11 mouse cellular contexts compared by ENCODE assay signal in genomic region chr2:156731592-156731991, GRCm38 (mm10). TPM values are rescaled to one million over a fixed set of nuclear protein-coding genes. Genes with fewer than 3 reads are reported as not detected.
A peak's percentile ranks its signal among the peaks of the same experiment; 100 is the strongest.
DNase-seq lines count a peak whose midpoint lies in the region; ATAC-seq and TF ChIP-seq lines count a peak whose summit lies in the region.
"Had no signal": no experiment of that assay in that cellular context is flagged by ENCODE, and none has a peak within 500 bp of the region (broad histone marks: within the 10 kb centered on the region; RNA-seq: fewer than 3 reads in every experiment).

No protein-coding gene starts in this region.

- ATAC-seq in kidney, postnatal 0 days (replicated peaks; ENCODE audit: low FRiP score, low read depth): no peak
- no peak for ATAC-seq in kidney, embryonic 14.5 days (ENCODE audit: low FRiP score, low TSS enrichment)
- ATAC-seq: midbrain, embryonic 15.5 days had no signal

- no peak for TF ChIP-seq CTCF in kidney, postnatal 0 days (IDR thresholded peaks at IDR 0.05; ENCODE audit: low read depth)
- TF ChIP-seq CTCF in cortical plate, adult 2 months (IDR thresholded peaks at IDR 0.05; ENCODE audit: extremely low read depth, insufficient read depth, low read length): no peak
- TF ChIP-seq CTCF in cerebellum, adult 2 months (IDR thresholded peaks at IDR 0.05; ENCODE audit: borderline replicate concordance, insufficient read depth, low read depth, low read length): no peak

- H3K4me2 ChIP-seq in kidney, postnatal 0 days (ENCODE audit: low read length): no peak overlapping the region
- H3K4me2 ChIP-seq in kidney, embryonic 14.5 days (replicated peaks; ENCODE audit: low read depth, low read length): no peak overlapping the region
- peak overlapping the region; percentile 37 for H3K4me2 ChIP-seq in myocyte (ENCODE audit: low read depth)
- H3K4me2 ChIP-seq: midbrain, embryonic 15.5 days; neural tube, embryonic 13.5 days had no signal

- peaks cover 99% of the 10 kb centered on the region for H3K79me2 ChIP-seq in myocyte (ENCODE audit: control insufficient read depth, insufficient read depth)

- H3K36me3 ChIP-seq in heart, embryonic 10.5 days: no peaks in the 10 kb centered on the region
- no peaks in the 10 kb centered on the region for H3K36me3 ChIP-seq in kidney, postnatal 0 days (ENCODE audit: insufficient read depth, low read length)
- no peaks in the 10 kb centered on the region for H3K36me3 ChIP-seq in kidney, embryonic 14.5 days (ENCODE audit: control insufficient read depth, insufficient read depth, low read length)
- H3K36me3 ChIP-seq in myocyte (ENCODE audit: control insufficient read depth, insufficient read depth): peaks cover 4% of the 10 kb centered on the region
- H3K36me3 ChIP-seq: midbrain, embryonic 15.5 days had no signal

- no peak overlapping the region for H3K9ac ChIP-seq in kidney, postnatal 0 days (ENCODE audit: low read depth, low read length)
- no peak overlapping the region for H3K9ac ChIP-seq in kidney, embryonic 14.5 days (ENCODE audit: low read depth, low read length)
- H3K9ac ChIP-seq: liver, embryonic 14.5 days; midbrain, embryonic 15.5 days; neural tube, embryonic 13.5 days had no signal

- TF ChIP-seq POLR2A in cortical plate, adult 2 months (IDR thresholded peaks at IDR 0.05; ENCODE audit: extremely low read depth, insufficient read depth, low read length): no peak
- no peak for TF ChIP-seq POLR2A in myocyte (IDR thresholded peaks at IDR 0.05; ENCODE audit: insufficient read length, low read depth)
- no peak for TF ChIP-seq POLR2A in cerebellum, adult 2 months (IDR thresholded peaks at IDR 0.05; ENCODE audit: borderline replicate concordance, insufficient read depth, low read length)

- no peaks in the 10 kb centered on the region for H3K9me3 ChIP-seq in heart, embryonic 10.5 days
- H3K9me3 ChIP-seq in kidney, postnatal 0 days (replicated peaks; ENCODE audit: low read length): no peaks in the 10 kb centered on the region
- no peaks in the 10 kb centered on the region for H3K9me3 ChIP-seq in kidney, embryonic 14.5 days (ENCODE audit: control insufficient read depth, low read length)
- H3K9me3 ChIP-seq: midbrain, embryonic 15.5 days; neural tube, embryonic 13.5 days had no signal

- H3K27ac ChIP-seq in heart, embryonic 10.5 days: peak overlapping the region; percentile 16; the same call in 1 of the 2 replicates
- H3K27ac ChIP-seq in kidney, postnatal 0 days: peak overlapping the region; percentile 61
- no peak overlapping the region for H3K27ac ChIP-seq in kidney, embryonic 14.5 days (ENCODE audit: low read depth, low read length)
- H3K27ac ChIP-seq in cortical plate, adult 2 months (ENCODE audit: insufficient read depth, low read length): 0 out of 2 replicates have a peak overlapping the region, but pooled peaks have one; percentile 30
- H3K27ac ChIP-seq in cerebellum, adult 2 months (ENCODE audit: insufficient read depth, low read length): no peak overlapping the region
- H3K27ac ChIP-seq: liver, embryonic 14.5 days; neural tube, embryonic 13.5 days had no signal

- no peaks in the 10 kb centered on the region for H3K27me3 ChIP-seq in heart, embryonic 10.5 days (ENCODE audit: insufficient read depth, poor library complexity, severe bottlenecking)
- no peaks in the 10 kb centered on the region for H3K27me3 ChIP-seq in kidney, postnatal 0 days (ENCODE audit: insufficient read depth, low read length)
- no peaks in the 10 kb centered on the region for H3K27me3 ChIP-seq in kidney, embryonic 14.5 days (ENCODE audit: control insufficient read depth, insufficient read depth, low read length)
- no peaks in the 10 kb centered on the region for H3K27me3 ChIP-seq in myocyte (ENCODE audit: control insufficient read depth, insufficient read depth, insufficient read length)
- no peaks in the 10 kb centered on the region for H3K27me3 ChIP-seq in cerebellum, adult 2 months (ENCODE audit: control insufficient read depth, insufficient read depth, low read length)
- H3K27me3 ChIP-seq: midbrain, embryonic 15.5 days; neural tube, embryonic 13.5 days had no signal

- DNase-seq in heart, embryonic 10.5 days (ENCODE audit: low spot score): no peak
- no peak for DNase-seq in heart, adult 8-10 months (ENCODE audit: low spot score)
- DNase-seq in kidney, postnatal 0 days (ENCODE audit: low spot score): no peak
- no peak for DNase-seq in cerebellum, adult 2 months
- DNase-seq: retina, postnatal 1 day had no signal

- H3K4me1 ChIP-seq in heart, embryonic 10.5 days: peaks cover 70% of the 10 kb centered on the region
- peaks cover 19% of the 10 kb centered on the region for H3K4me1 ChIP-seq in kidney, postnatal 0 days (replicated peaks; ENCODE audit: insufficient read depth, low read length)
- H3K4me1 ChIP-seq in kidney, embryonic 14.5 days (ENCODE audit: control insufficient read depth, insufficient read depth, low read length): peaks cover 22% of the 10 kb centered on the region
- peaks cover 14% of the 10 kb centered on the region for H3K4me1 ChIP-seq in cortical plate, adult 2 months (ENCODE audit: control insufficient read depth, insufficient read depth, low read length)
- H3K4me1 ChIP-seq in cerebellum, adult 2 months (ENCODE audit: control insufficient read depth, insufficient read depth, low read length): peaks cover 39% of the 10 kb centered on the region

- no peak overlapping the region for H3K4me3 ChIP-seq in heart, embryonic 10.5 days
- no peak overlapping the region for H3K4me3 ChIP-seq in kidney, postnatal 0 days (replicated peaks; ENCODE audit: low read depth, low read length)
- no peak overlapping the region for H3K4me3 ChIP-seq in kidney, embryonic 14.5 days (ENCODE audit: low read length)
- H3K4me3 ChIP-seq in cortical plate, adult 2 months (ENCODE audit: insufficient read depth, low read length): no peak overlapping the region
- H3K4me3 ChIP-seq in myocyte: no peak overlapping the region
- H3K4me3 ChIP-seq in cerebellum, adult 2 months (replicated peaks; ENCODE audit: insufficient read depth, low read depth, low read length): no peak overlapping the region
- H3K4me3 ChIP-seq: midbrain, embryonic 15.5 days; neural tube, embryonic 13.5 days had no signal

- H3ac ChIP-seq in myocyte (ENCODE audit: control insufficient read depth, insufficient read length): no peak overlapping the region

TF ChIP-seq in myocyte, 11 proteins besides CTCF, POLR2A, EP300 and RAD21:
- TF ChIP-seq E2F4 (IDR thresholded peaks at IDR 0.05; ENCODE audit: insufficient read depth): no peak
- TF ChIP-seq USF1 (IDR thresholded peaks at IDR 0.05; ENCODE audit: low read depth): no peak
- no peak for TF ChIP-seq POLR2AphosphoS2 (IDR thresholded peaks at IDR 0.05; ENCODE audit: insufficient read length, low read depth)
- TF ChIP-seq MYOG (IDR thresholded peaks at IDR 0.05; ENCODE audit: control insufficient read depth in 1 of 3, insufficient read depth in 1 of 3, insufficient read length in 2 of 3, low read depth in 2 of 3): no peak
- TF ChIP-seq TCF12 (IDR thresholded peaks at IDR 0.05; ENCODE audit: insufficient read depth, poor library complexity, severe bottlenecking): no peak
- no peak for TF ChIP-seq CEBPB (IDR thresholded peaks at IDR 0.05; ENCODE audit: insufficient read depth, poor library complexity, severe bottlenecking)
- no peak for TF ChIP-seq SRF (IDR thresholded peaks at IDR 0.05; ENCODE audit: control insufficient read depth, insufficient read length, low read depth)
- no peak for TF ChIP-seq MYOD1 (IDR thresholded peaks at IDR 0.05; ENCODE audit: control insufficient read depth in 1 of 3, insufficient read length in 2 of 3, low read depth in 2 of 3)
- TF ChIP-seq REST (IDR thresholded peaks at IDR 0.05; ENCODE audit: insufficient read depth, insufficient read length): no peak
- TF ChIP-seq TCF3 (IDR thresholded peaks at IDR 0.05; ENCODE audit: insufficient read length, low read depth): no peak
- TF ChIP-seq MAX (IDR thresholded peaks at IDR 0.05; ENCODE audit: low read depth): no peak

RNA-seq across cellular contexts. Expression of gene Myl9, which starts 43.6 kb away (rescaled TPM):
- polyA plus RNA-seq in heart, embryonic 10.5 days (2016; fragmentation: Nextera tagmentation; extraction: Ambion mirVana): 1,471 and 1,998 TPM in 2 replicates
- total RNA-seq in heart, adult 8-10 months (2022): 10 to 100 TPM; 40.0 to 70.3 (median 65.6) TPM
- polyA plus RNA-seq in kidney, postnatal 0 days (2015; fragmentation: Nextera tagmentation; extraction: Ambion mirVana): 449 and 494 TPM in 2 replicates
- polyA plus RNA-seq in kidney, embryonic 14.5 days (2014; fragmentation: Nextera tagmentation; extraction: Ambion mirVana): 218 and 250 TPM in 2 replicates
- 46.3 and 47.7 TPM in 2 replicates for polyA plus RNA-seq in cortical plate, adult 2 months (2012; rRNA removed)
- 442 TPM for polyA plus RNA-seq in myocyte (2012; fragmentation: generic; extraction: Trizol)
- 39.2 and 40.0 TPM in 2 replicates for polyA plus RNA-seq in cerebellum, adult 2 months (2012; rRNA removed)

Comparison
In these comparisons a context has a peak if more than half of its experiments do, and no peak if none do; other contexts are left out.
1. H3K27ac ChIP-seq: peak in heart, embryonic 10.5 days (single experiment), kidney, postnatal 0 days (single experiment) and cortical plate, adult 2 months (single experiment); none in kidney, embryonic 14.5 days (single experiment) and cerebellum, adult 2 months (single experiment).